Mouse (Mus musculus): ENCODE data around the gene Fgd6.
A peak's percentile ranks its signal among the peaks of the same experiment; 100 is the strongest.

The Fgd6 gene

GRCm38 (mm10) chr10:94134535-94135390, 99.0 kb downstream of the Fgd6 start:
- peak; percentile 45 for DNase-seq (ENCODE audit: low read depth, low spot score)

DNA sequence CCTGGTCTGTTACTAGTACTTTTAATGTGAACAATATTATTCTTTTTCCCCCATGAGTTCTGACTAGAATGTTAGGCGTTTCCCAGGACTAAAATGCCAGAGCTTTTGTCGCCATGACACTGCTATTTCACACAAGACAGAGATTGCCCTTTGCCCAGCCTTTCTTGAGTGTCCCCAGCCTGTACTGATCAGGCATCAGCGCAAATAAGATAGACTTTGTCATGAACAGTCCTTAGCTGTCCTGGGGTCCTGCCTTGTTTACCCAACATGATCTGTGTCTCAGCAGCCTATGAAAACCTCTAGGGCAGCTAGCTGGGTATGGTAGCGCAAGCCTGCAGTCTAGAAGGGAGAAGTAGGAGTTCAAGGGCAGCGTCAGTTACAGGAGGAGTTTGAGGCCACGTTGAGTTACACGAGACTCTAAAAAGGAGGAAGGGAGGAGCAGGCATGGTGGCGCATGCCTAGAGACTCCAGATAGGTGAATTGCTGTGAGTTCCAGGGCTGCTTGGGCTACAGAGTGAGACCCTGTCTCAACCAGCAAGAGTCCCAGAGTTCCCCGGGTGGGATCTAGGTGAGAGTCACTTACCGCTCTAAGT, 103.2 kb downstream of the Fgd6 start:
- no peak for DNase-seq (ENCODE audit: low read depth, low spot score)

DNA sequence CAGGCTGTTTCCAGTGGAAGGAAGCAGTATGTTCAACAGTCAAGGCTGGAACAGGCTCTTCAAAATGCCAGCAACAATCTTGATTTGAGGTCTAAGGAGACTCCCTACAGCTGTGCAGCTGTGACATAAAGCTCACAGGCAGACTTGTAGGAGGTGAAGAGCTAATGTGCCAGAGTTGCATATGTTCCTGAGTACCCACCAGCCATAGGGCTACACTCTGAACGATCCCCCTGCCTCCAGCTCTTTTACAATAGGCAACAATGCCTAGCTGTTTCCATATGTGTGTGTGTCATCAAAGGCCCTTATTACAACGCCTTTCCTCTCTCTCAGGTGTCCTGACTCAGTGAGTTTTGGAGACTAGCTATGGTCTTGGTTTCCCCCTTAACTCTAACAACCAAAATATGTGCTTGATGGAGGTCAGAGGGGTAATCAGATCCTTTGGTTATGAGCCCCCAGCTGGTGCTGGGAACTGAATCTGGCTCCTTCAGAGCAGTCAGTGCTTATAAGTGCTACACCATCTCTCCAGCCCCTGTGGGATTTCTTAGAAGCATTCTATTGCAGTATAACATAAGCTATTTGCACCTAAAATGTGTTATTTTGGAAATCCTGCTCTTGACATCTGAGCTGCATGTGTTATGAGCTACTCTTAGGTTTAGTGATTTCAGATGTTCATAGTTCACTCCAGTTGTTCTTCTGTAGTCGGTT, 104.6 kb downstream of the Fgd6 start:
- no peak for DNase-seq (ENCODE audit: low read depth, low spot score)

DNA sequence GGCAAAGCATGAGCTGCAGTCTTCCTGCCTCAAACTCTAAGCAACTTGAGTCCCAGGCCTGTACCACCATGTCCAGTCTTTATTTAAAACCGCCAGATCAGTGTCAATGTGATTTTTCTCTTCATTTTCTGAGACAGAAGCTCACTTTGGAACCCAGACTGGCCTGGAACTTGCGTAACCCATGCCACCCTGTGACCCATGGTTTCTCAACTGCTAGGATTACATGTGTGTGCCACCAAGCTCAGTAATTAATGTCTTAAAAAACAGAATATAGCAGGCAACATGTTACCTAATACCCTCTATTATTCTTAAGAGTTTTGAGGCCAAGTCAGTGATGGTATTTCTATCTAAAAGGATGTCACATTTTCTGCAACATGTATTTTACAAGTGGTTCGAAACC, 106.6 kb downstream of the Fgd6 start:
- no peak for DNase-seq (ENCODE audit: low read depth, low spot score)

GRCm38 (mm10) chr10:94144581-94144980, 108.8 kb downstream of the Fgd6 start:
- peak; percentile 23 for DNase-seq (ENCODE audit: low read depth, low spot score)

- DNase-seq (ENCODE audit: low read depth, low spot score), result no peak
Measured at GRCm38 (mm10) chr10:94147391-94147755, 111.6 kb downstream of the Fgd6 start.

DNA sequence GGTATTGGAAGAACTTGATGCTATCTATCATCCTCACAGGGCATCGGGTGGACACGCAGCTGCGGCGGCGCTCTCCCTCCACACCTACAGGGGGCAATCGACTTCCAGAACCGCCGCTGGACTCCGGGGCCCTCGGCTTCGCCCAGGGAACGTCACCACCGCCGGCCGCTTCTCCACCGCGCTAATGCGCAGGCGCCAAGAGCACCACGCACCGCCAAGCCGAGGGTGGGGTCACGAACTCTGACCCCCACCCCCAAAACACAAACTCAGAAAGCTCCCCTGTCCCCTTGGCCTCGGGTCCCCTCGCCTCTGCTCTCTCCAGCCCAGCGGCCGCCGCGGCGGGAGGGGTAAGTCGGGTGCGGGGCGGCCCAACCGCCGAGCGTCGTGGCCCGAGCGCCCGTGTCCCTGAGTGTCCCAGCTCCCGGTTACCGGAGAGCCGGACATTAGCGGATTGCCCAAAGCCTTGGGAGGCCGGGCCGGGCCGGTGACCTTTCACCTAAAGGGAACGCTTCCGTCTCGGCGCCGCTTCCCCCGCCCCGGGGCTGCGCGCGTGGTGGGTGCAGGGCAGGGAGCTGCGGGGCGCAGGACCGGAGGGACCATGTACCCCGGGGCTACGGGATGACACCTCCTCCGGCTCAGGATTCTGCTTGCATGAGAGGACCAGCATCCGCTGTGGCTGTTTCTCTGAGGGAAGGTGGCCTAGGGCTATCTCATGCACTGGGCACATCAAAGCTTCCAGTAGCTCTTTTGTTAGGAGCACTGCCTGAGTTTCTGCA, 112.1 kb downstream of the Fgd6 start, which contains the start of gene Nr2c1:
Gene Nr2c1 (plus strand): TSS at position 268 of the 776 bp plus-strand sequence.
- peak; percentile 81 for DNase-seq (ENCODE audit: low read depth, low spot score)

- DNase-seq (ENCODE audit: low read depth, low spot score), result no peak
Measured at GRCm38 (mm10) chr10:94151488-94151887, 115.7 kb downstream of the Fgd6 start.

- no peak for DNase-seq (ENCODE audit: low read depth, low spot score)
Measured at GRCm38 (mm10) chr10:94153841-94154240, 118.0 kb downstream of the Fgd6 start.

GRCm38 (mm10) chr10:94158962-94159361, 123.2 kb downstream of the Fgd6 start:
- no peak for DNase-seq (ENCODE audit: low read depth, low spot score)

DNA sequence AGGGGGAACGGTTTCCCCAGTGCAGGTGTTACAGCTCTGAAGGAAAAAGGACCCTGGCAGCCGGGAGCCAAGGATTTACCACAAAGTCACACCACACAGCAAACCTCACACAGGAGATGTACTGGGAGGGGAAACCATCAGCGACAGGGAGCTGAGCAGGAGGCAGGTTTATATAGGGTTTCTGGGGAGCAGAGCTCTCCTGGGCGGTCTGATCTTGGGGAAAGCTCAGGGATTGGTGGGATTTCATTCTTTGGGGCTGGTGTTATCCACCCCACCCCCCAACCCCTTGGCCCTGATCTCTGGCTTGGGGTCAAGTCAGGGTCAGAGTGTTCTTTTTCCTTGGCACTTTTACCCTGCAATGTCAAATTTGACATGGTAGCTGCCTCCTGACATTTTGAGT, 123.6 kb downstream of the Fgd6 start:
- DNase-seq (ENCODE audit: low read depth, low spot score), result no peak

DNA sequence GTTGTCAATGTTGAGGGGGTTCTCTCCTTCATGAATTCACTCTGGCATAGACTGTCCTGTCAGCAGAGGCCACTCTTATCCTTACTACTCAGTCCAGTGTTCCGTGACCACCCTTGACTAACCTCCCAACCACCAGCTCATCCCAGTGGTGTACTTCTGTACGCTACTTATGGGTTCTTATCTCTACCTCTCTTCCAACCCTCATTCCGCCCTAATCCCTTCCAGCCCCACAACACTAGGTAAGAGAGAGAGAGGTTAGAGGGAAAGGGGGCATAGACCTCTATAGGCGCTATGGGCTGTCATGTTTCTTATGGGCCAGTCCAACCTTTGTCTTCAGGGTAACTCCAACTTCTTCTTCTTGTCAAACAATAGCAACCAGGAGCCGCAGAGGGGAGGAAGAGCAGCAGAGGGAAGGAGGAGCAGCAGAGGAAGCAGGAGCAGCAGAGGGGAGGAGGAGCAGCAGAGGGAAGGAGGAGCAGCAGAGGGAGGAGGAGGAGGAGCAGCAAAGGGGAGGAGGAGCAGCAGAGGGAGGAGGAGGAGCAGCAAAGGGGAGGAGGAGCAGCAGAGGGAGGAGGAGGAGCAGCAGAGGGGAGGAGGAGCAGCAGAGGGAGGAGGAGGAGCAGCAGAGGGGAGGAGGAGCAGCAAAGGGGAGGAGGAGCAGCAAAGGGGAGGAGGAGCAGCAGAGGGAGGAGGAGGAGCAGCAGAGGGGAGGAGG, 125.4 kb downstream of the Fgd6 start:
- DNase-seq (ENCODE audit: low read depth, low spot score), result no peak

DNA sequence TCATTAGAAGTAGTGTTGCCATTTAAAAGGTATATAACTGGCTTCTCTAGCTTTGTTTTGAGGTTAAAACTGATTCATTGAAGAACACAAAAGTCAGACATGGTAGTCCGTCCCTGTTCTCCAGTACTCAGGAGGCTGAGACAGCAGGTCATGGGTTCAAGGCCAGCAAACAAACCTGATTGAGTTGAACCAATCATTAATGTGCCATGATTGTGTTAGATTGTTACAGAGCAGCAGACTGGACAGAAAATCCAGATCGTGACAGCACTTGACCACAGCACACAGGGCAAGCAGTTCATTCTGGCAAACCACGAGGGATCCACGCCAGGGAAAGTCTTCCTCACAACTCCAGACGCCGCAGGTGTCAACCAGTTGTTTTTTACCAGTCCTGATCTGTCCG, 126.2 kb downstream of the Fgd6 start:
- no peak for DNase-seq (ENCODE audit: low read depth, low spot score)

DNA sequence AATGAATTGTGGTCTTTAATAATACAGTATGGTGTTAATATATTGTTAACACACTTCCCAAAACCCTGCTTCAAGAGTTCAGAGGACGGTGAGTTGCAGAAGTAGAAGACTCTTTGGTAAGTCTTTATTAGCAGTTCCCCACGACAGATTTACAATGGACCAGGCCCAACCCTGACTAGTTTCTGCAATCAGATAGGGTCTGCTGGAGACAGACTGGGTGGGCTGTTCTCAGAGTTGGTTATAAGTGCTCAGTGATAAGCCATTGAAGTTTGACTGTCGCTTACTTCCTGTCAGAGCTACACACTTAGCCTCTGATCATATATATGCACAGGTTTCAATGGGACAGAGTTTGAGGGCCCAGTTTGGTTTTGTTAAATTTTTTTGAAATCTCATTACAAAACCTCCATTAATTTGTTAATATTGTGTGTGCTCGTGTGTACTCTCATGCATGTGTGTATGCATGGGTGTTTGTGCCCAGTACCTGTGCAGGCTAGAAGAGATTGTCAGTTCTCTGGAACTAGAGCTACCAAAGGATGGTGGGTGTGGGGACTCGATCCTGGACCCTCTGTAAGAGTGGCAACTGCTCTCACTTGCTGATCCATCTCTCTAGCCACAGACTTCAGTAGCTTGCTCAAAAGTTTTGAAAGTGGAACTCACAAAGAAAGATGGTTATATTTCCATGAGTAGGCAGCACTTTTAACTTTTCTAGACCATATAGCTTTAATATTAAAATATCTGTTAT, 128.5 kb downstream of the Fgd6 start:
- no peak for DNase-seq (ENCODE audit: low read depth, low spot score)

- DNase-seq (ENCODE audit: low read depth, low spot score), result no peak
Measured at GRCm38 (mm10) chr10:94165426-94165825, 129.6 kb downstream of the Fgd6 start.

- DNase-seq (ENCODE audit: low read depth, low spot score), result no peak
Measured at GRCm38 (mm10) chr10:94167051-94167750, 131.4 kb downstream of the Fgd6 start.

DNA sequence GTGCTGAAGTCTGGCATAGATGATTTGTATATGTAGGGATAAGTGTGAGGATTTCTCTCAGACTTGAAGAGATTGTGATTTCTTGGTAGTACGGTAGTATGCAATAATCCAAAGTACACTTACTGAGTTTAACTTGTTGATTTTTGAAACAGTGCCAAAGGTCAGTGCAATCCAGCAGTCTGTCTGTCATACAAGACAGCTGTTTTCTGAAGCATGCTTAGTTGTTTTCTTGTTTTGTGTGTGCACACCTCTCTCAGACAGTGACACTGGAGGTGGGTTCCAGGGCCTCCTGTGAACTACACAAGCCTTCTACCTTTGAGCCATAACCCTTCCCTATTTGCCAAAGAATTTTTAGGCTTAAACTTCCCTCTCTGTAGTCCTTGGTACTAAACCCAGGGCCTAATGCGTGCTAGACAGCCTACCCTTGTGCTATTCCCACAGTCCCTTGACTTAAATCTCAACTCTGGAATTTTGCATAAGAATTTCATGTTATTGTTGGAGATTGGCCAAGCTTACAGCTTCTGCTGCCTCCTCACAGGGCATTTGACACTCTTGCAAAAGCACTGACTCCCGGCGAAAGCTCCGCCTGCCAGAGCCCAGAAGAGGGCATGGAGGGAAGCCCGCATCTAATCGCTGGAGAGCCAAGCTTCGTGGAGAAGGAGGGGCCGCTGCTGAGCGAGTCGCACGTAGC, 135.8 kb downstream of the Fgd6 start:
- DNase-seq (ENCODE audit: low read depth, low spot score), result no peak

- DNase-seq (ENCODE audit: low read depth, low spot score), result no peak
Measured at GRCm38 (mm10) chr10:94172137-94172536, 136.3 kb downstream of the Fgd6 start.

- DNase-seq (ENCODE audit: low read depth, low spot score), result no peak
Measured at GRCm38 (mm10) chr10:94172706-94173105, 136.9 kb downstream of the Fgd6 start.
